Mouse (Mus musculus) ES-E14 (cell line): ENCODE data around the gene Gm44502. TPM values are rescaled to one million over a fixed set of nuclear protein-coding genes. Genes with fewer than 3 reads are reported as not detected.
"Not testable (repeated sequence)": the region's sequence is repeated elsewhere in the genome, so short reads cannot be mapped to it uniquely, and the experiment has no call there.

Source experiments
- DNase-seq: peaks from one replicate; pipeline ENCODE4 v3.0.0-alpha.2; 2013; ENCODE audit warnings: low read depth, low spot score
- H3K27ac ChIP-seq: 2 replicates; pipeline ENCODE4 v1.5.1; 2012; ENCODE audit warnings: low read depth, mild to moderate bottlenecking, low read length, moderate library complexity, mixed read lengths; ENCODE audit not compliant: poor library complexity, insufficient read depth, severe bottlenecking
- H3K36me3 ChIP-seq: 2 replicates; pipeline ENCODE4 v1.6.1; 2012; ENCODE audit warnings: mild to moderate bottlenecking, low read length, moderate library complexity, mixed read lengths; ENCODE audit not compliant: control insufficient read depth, poor library complexity, insufficient read depth, severe bottlenecking
- H3K4me1 ChIP-seq, 2 experiments: fragments of 150-350 bp in 1 of 2; sonication (generic) in 1 of 2; 2 replicates each; pipeline ENCODE4 v1.6.1; 2012; ENCODE audit warnings: low read length in 2 of 2, mild to moderate bottlenecking in 1 of 2, mixed read lengths in 1 of 2; ENCODE audit not compliant: control insufficient read depth in 2 of 2, insufficient read depth in 2 of 2, poor library complexity in 1 of 2
- H3K4me3 ChIP-seq, 2 experiments: fragments of 150-350 bp in 1 of 2; sonication (generic) in 1 of 2; 2 replicates each; pipeline ENCODE4 v1.5.1; 2012; ENCODE audit warnings: low read length in 2 of 2, low read depth in 1 of 2, mild to moderate bottlenecking in 1 of 2, mixed read lengths in 1 of 2; ENCODE audit not compliant: insufficient read depth in 1 of 2, poor library complexity in 1 of 2, severe bottlenecking in 1 of 2
- H3K9ac ChIP-seq: 2 replicates; pipeline ENCODE4 v1.6.1; 2012; ENCODE audit warnings: low read depth, mild to moderate bottlenecking, low read length, mixed read lengths; ENCODE audit not compliant: poor library complexity, insufficient read depth, severe bottlenecking
- H3K9me3 ChIP-seq: fragments of 150-350 bp; sonication (generic); 2 replicates; pipeline ENCODE4 v1.6.1; 2012; ENCODE audit warnings: low read depth, mild to moderate bottlenecking, low read length; ENCODE audit not compliant: control insufficient read depth, insufficient read depth
- CHD2 ChIP-seq: IDR thresholded peaks from 2 replicates; pipeline ENCODE4 v1.6.1; 2014; ENCODE audit warnings: mild to moderate bottlenecking, low read depth, low read length, inconsistent platforms
- HCFC1 ChIP-seq: IDR thresholded peaks from 2 replicates; pipeline ENCODE4 v1.6.1; 2012; ENCODE audit warnings: low read length, inconsistent platforms, borderline replicate concordance; ENCODE audit not compliant: insufficient read depth
- MAFK ChIP-seq: IDR thresholded peaks from 2 replicates; pipeline ENCODE4 v1.6.1; 2014; ENCODE audit warnings: mild to moderate bottlenecking, low read depth, low read length, inconsistent platforms; ENCODE audit not compliant: insufficient read depth
- ZC3H11A ChIP-seq: IDR thresholded peaks from 2 replicates; pipeline ENCODE4 v1.6.1; 2012; ENCODE audit warnings: low read depth, mild to moderate bottlenecking, inconsistent platforms, low read length, borderline replicate concordance
- ZNF384 ChIP-seq: IDR thresholded peaks from 2 replicates; pipeline ENCODE4 v1.6.1; 2012; ENCODE audit warnings: low read depth, low read length, inconsistent platforms
- in situ Hi-C, 2 experiments: fragments of 600-800 bp; cut with MboI; formaldehyde crosslinking; loops; one replicate each; pipeline ENCODE4 v1.15.1; 2025; ENCODE audit warnings: low sequenced_read_pairs in 2 of 2, inconsistent platforms in 1 of 2; ENCODE audit not compliant: unreplicated experiment in 2 of 2
- total RNA-seq: library from RNA; depleted of rRNA; stranded (reverse); fragments of 300-350 nt; gene quantifications from 2 replicates; pipeline ENCODE4 v1.2.3, GENCODE M21; 2012

The Gm44502 gene
- total RNA-seq, 1 experiment: 0.36 TPM

DNA sequence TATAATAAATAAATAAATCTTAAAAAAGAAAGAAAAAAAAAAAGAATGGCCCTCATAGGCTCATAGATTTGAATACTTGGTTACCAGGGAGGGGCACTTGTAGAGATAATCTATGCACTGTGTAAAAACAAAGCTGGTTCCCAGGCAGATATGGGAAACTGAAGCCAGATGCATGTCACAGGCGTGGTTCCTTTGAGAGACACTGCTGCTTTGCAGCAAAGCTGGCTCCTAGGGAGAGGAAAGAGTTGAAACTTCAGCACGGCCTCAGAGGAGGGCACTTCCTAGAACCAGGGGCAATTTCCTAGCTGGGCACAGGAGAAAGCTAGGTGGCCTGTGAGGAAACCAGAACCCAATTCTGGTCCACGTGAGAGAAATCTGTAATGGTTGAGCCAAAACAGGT is 4.6 kb upstream of the Gm44502 start:
- H3K9me3 ChIP-seq: no peaks in the 10 kb centered on the region
- no peak overlapping the region for H3K9ac ChIP-seq
- no peak overlapping the region for H3K4me3 ChIP-seq
- 0 out of 4 replicates have a peak, but pooled peaks cover 0 to 4% of the 10 kb centered on the region in 2 experiments for H3K4me1 ChIP-seq
- no peak for DNase-seq
- no peaks in the 10 kb centered on the region for H3K36me3 ChIP-seq
- TF ChIP-seq HCFC1 (no peak), MAFK (no peak), ZNF384 (no peak), CHD2 (no peak), ZC3H11A (no peak)
- in situ Hi-C loops: no loop called here
- H3K27ac ChIP-seq: peak overlapping the region; percentile 17; the same call in 1 of the 2 replicates

DNA sequence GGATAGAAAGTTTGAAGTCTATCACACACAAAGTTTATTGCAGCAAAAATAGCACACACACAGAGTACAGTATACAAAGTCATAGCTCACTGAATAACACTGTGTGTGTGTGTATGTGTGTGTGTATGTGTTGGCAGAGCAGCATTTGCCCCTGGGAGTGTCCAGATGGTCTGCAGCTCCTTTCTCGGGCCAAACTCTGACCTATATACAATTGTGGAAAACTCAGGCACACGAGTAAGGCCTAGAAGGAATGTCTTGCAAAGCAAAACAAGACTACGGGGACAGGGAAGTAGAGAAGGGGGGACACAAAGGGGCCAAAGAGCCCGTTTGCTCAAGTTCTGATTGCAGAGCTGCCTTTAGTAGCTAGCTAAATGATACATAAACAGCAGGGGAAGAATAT is 3.5 kb upstream of the Gm44502 start:
- no peak for TF ChIP-seq MAFK
- TF ChIP-seq ZNF384: no peak
- no peak for TF ChIP-seq HCFC1
- TF ChIP-seq ZC3H11A: no peak
- no peak for TF ChIP-seq CHD2
- in situ Hi-C loops: no loop called here
- no peak overlapping the region for H3K4me3 ChIP-seq
- no peaks in the 10 kb centered on the region for H3K9me3 ChIP-seq
- H3K4me1 ChIP-seq: peaks cover 0 to 8% of the 10 kb centered on the region in 2 experiments; a peak in 2 of 4 replicates
- no peak overlapping the region for H3K27ac ChIP-seq
- no peak for DNase-seq
- H3K36me3 ChIP-seq: peaks cover under 1% of the 10 kb centered on the region; the same call in 1 of the 2 replicates
- no peak overlapping the region for H3K9ac ChIP-seq

DNA sequence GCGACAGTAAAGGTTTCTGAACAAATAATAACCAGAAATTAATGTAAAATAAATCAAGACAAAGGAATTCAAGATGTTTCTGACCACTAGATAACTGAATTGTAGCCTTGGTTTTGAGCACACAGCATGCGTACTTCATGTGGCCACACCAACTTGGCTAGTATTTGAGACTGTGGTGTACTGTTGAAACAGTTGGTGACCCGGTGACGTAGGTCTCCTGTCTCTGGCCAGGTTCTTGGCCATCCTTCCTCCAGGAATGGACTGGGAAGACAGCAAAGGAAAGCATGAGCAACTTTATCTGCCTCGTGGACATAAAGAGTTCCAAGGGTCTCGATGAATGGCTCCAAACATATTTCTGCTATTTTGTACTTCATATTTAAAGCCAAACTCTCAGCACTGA is 2.3 kb upstream of the Gm44502 start:
- Histone ChIP-seq H3K4me1 (peaks cover 0 to 9% of the 10 kb centered on the region in 2 experiments; a peak in 2 of 4 replicates), H3K9me3 (no peaks in the 10 kb centered on the region), H3K27ac (no peak overlapping the region), H3K9ac (no peak overlapping the region), H3K36me3 (peaks cover 6% of the 10 kb centered on the region; the same call in 1 of the 2 replicates), H3K4me3 (no peak overlapping the region)
- TF ChIP-seq ZC3H11A (no peak), CHD2 (no peak), HCFC1 (no peak), MAFK (no peak), ZNF384 (no peak)
- no peak for DNase-seq
- in situ Hi-C loops: no loop called here

DNA sequence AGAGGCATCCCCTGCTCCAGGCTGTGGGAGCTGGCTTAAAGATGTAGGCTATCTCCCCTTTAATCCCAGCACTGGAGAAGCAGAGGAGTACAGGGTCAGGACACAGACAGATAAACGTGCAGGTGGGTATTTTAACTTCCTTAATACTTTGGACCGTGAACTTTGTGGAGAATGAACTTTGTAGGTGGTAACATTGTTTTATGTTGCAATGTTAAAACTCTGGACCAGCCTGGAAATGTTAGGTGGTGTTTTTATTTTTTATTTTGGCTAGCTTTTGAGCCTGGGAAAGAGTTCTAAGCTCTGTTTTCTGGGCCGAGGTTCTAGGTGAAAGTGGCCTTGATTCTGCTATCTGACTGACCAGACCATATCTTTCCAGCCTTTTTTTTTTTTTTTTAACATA is 1.8 kb upstream of the Gm44502 start:
- Histone ChIP-seq H3K27ac (no peak overlapping the region), H3K4me3 (no peak overlapping the region), H3K4me1 (peaks cover 1 to 14% of the 10 kb centered on the region in 2 experiments; a peak in 3 of 4 replicates), H3K36me3 (peaks cover 9% of the 10 kb centered on the region; the same call in 1 of the 2 replicates), H3K9ac (no peak overlapping the region), H3K9me3 (no peaks in the 10 kb centered on the region)
- in situ Hi-C loops: no loop called here
- TF ChIP-seq ZC3H11A (no peak), MAFK (no peak), HCFC1 (no peak), CHD2 (no peak), ZNF384 (no peak)
- DNase-seq: no peak

DNA sequence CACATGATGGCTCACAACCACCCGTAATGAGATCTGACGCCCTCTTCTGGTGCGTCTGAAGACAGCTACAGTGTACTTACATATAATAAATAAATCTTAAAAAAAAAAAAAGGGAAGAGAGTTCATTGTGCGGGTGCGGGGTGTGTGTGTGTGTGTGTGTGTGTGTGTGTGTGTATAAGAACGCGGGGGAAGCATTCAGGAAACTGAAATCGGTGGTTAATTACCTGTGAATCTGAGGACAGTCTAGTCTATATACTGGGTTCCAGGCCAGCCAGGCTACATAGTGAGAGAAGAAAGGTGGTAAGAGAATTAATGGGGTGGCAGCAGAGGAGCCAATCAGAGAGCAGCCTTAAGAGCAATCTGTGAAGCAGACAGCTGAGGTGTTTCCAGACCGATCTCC is 1.3 kb upstream of the Gm44502 start:
- H3K27ac ChIP-seq, H3K36me3 ChIP-seq, in situ Hi-C loops, DNase-seq, H3K9me3 ChIP-seq, H3K4me3 ChIP-seq, H3K9ac ChIP-seq: not testable (repeated sequence)
- peaks cover 2 to 14% of the 10 kb centered on the region in 2 experiments; a peak in 3 of 4 replicates for H3K4me1 ChIP-seq
